Mouse (Mus musculus) MEL (cell line): Measurements from ENCODE around the gene Ube2g1. TPM values are rescaled to one million over a fixed set of nuclear protein-coding genes. Genes with fewer than 3 reads are reported as not detected.
A peak's percentile ranks its signal among the peaks of the same experiment; 100 is the strongest.

ENCODE experiments used
- DNase-seq: peaks from one replicate; pipeline ENCODE4 v3.0.0; 2011; ENCODE audit warnings: low read depth, low spot score
- H3K27ac ChIP-seq: 2 replicates; pipeline ENCODE4 v1.5.1; 2012; ENCODE audit warnings: low read depth, mild to moderate bottlenecking, control low read depth, low read length, moderate library complexity; ENCODE audit not compliant: control insufficient read depth
- H3K27me3 ChIP-seq, 2 experiments: fragments of 150-350 bp in 1 of 2; sonication (generic) in 1 of 2; 2 replicates each; pipeline ENCODE4 v1.6.1; 2012; ENCODE audit warnings: low read length in 2 of 2, mild to moderate bottlenecking in 2 of 2, improper control_type of control experiment in 1 of 2, moderate library complexity in 1 of 2; ENCODE audit not compliant: insufficient read depth in 2 of 2, control insufficient read depth in 1 of 2
- H3K36me3 ChIP-seq, 2 experiments: 2 replicates each; pipeline ENCODE4 v1.6.1; 2012 to 2014; ENCODE audit warnings: low read length in 2 of 2, improper control_type of control experiment in 1 of 2, inconsistent platforms in 1 of 2, mild to moderate bottlenecking in 1 of 2; ENCODE audit not compliant: insufficient read depth in 2 of 2, control insufficient read depth in 1 of 2
- H3K4me1 ChIP-seq, 2 experiments: fragments of 150-350 bp in 1 of 2; sonication (generic) in 1 of 2; 2 replicates each; pipeline ENCODE4 v1.6.1; 2012; ENCODE audit warnings: low read length in 2 of 2, improper control_type of control experiment in 1 of 2, mild to moderate bottlenecking in 1 of 2; ENCODE audit not compliant: insufficient read depth in 2 of 2, control insufficient read depth in 1 of 2
- H3K4me3 ChIP-seq, 2 experiments: fragments of 150-350 bp in 1 of 2; sonication (generic) in 1 of 2; 2 replicates each; pipeline ENCODE4 v1.5.1; 2012; ENCODE audit warnings: low read depth in 2 of 2, low read length in 2 of 2, mild to moderate bottlenecking in 2 of 2, moderate library complexity in 2 of 2, control low read depth in 1 of 2, improper control_type of control experiment in 1 of 2; ENCODE audit not compliant: control insufficient read depth in 1 of 2, insufficient read depth in 1 of 2
- H3K79me2 ChIP-seq: 2 replicates; pipeline ENCODE4 v1.6.1; 2012; ENCODE audit warnings: mild to moderate bottlenecking, low read length, moderate library complexity; ENCODE audit not compliant: control insufficient read depth, poor library complexity, insufficient read depth
- H3K9ac ChIP-seq: 2 replicates; pipeline ENCODE4 v1.6.1; 2012; ENCODE audit warnings: low read depth, mild to moderate bottlenecking, control low read depth, low read length, moderate library complexity; ENCODE audit not compliant: control insufficient read depth, poor library complexity, severe bottlenecking
- H3K9me3 ChIP-seq: fragments of 150-350 bp; sonication (generic); replicated peaks from 2 replicates; pipeline ENCODE4 v1.6.1; 2012; ENCODE audit warnings: mild to moderate bottlenecking, low read length, improper control_type of control experiment, moderate library complexity; ENCODE audit not compliant: insufficient read depth
- BHLHE40 ChIP-seq: IDR thresholded peaks from 2 replicates; pipeline ENCODE4 v1.6.1; 2012; ENCODE audit warnings: low read depth, mild to moderate bottlenecking, inconsistent platforms, low read length, improper control_type of control experiment, borderline replicate concordance
- CHD1 ChIP-seq: IDR thresholded peaks from 2 replicates; pipeline ENCODE4 v1.6.1; 2012; ENCODE audit warnings: low read depth, mild to moderate bottlenecking, inconsistent platforms, low read length, improper control_type of control experiment
- CHD2 ChIP-seq: IDR thresholded peaks from 2 replicates; pipeline ENCODE4 v1.6.1; 2011; ENCODE audit warnings: low read length, improper control_type of control experiment
- ELF1 ChIP-seq: IDR thresholded peaks from 2 replicates; pipeline ENCODE4 v1.6.1; 2014; ENCODE audit warnings: low read depth, mild to moderate bottlenecking, inconsistent platforms, low read length, improper control_type of control experiment, moderate library complexity
- EP300 ChIP-seq, 2 experiments: IDR thresholded peaks; 2 replicates each; pipeline ENCODE4 v1.6.1; 2011; ENCODE audit warnings: improper control_type of control experiment in 2 of 2, low read length in 2 of 2, low read depth in 1 of 2, mild to moderate bottlenecking in 1 of 2
- ETS1 ChIP-seq: IDR thresholded peaks from 2 replicates; pipeline ENCODE4 v1.6.1; 2012; ENCODE audit warnings: low read depth, mild to moderate bottlenecking, inconsistent platforms, low read length, improper control_type of control experiment, moderate library complexity
- GATA1 ChIP-seq: IDR thresholded peaks from 2 replicates; pipeline ENCODE4 v1.6.1; 2011; ENCODE audit warnings: low read depth, low read length, improper control_type of control experiment
- MAFK ChIP-seq: IDR thresholded peaks from 2 replicates; pipeline ENCODE4 v1.6.1; 2011; ENCODE audit warnings: low read depth, mild to moderate bottlenecking, low read length, improper control_type of control experiment, borderline replicate concordance
- MAX ChIP-seq: IDR thresholded peaks from 2 replicates; pipeline ENCODE4 v1.6.1; 2011; ENCODE audit warnings: low read length, improper control_type of control experiment
- MEF2A ChIP-seq: IDR thresholded peaks from 2 replicates; pipeline ENCODE4 v1.6.1; 2014; ENCODE audit warnings: low read depth, mild to moderate bottlenecking, inconsistent platforms, low read length, improper control_type of control experiment; ENCODE audit not compliant: poor library complexity, insufficient replicate concordance, severe bottlenecking; ENCODE audit errors: extremely low read depth
- MYC ChIP-seq: IDR thresholded peaks from 2 replicates; pipeline ENCODE4 v1.6.1; 2011; ENCODE audit warnings: low read depth, mild to moderate bottlenecking, low read length, improper control_type of control experiment, moderate library complexity
- NELFE ChIP-seq: IDR thresholded peaks from 2 replicates; pipeline ENCODE4 v1.6.1; 2011; ENCODE audit warnings: low read depth, low read length, improper control_type of control experiment
- POLR2AphosphoS5 ChIP-seq: IDR thresholded peaks from 2 replicates; pipeline ENCODE4 v1.6.1; 2012; ENCODE audit warnings: low read depth, borderline replicate concordance, mild to moderate bottlenecking, inconsistent platforms, low read length, moderate library complexity, mixed read lengths
- RCOR1 ChIP-seq: IDR thresholded peaks from 2 replicates; pipeline ENCODE4 v1.6.1; 2012; ENCODE audit warnings: low read depth, mild to moderate bottlenecking, inconsistent platforms, low read length, improper control_type of control experiment
- SIN3A ChIP-seq: IDR thresholded peaks from 2 replicates; pipeline ENCODE4 v1.6.1; 2012; ENCODE audit warnings: low read length, improper control_type of control experiment, inconsistent platforms
- TAL1 ChIP-seq: IDR thresholded peaks from 2 replicates; pipeline ENCODE4 v1.6.1; 2012; ENCODE audit warnings: mild to moderate bottlenecking, inconsistent platforms, low read length, moderate library complexity, mixed read lengths
- TBP ChIP-seq: IDR thresholded peaks from 2 replicates; pipeline ENCODE4 v1.8.0; 2011; ENCODE audit warnings: low read depth, low read length, improper control_type of control experiment
- TCF12 ChIP-seq: IDR thresholded peaks from 2 replicates; pipeline ENCODE4 v1.6.1; 2014; ENCODE audit warnings: low read depth, mild to moderate bottlenecking, inconsistent platforms, low read length, improper control_type of control experiment, moderate library complexity
- USF2 ChIP-seq, 2 experiments: IDR thresholded peaks; 2 replicates each; pipeline ENCODE4 v1.6.1; 2011 to 2012; ENCODE audit warnings: improper control_type of control experiment in 2 of 2, low read length in 2 of 2, borderline replicate concordance in 1 of 2, inconsistent platforms in 1 of 2, low read depth in 1 of 2, mild to moderate bottlenecking in 1 of 2; ENCODE audit not compliant: insufficient read depth in 1 of 2
- ZC3H11A ChIP-seq: IDR thresholded peaks from 2 replicates; pipeline ENCODE4 v1.6.1; 2012; ENCODE audit warnings: low read depth, mild to moderate bottlenecking, inconsistent platforms, low read length, improper control_type of control experiment
- ZKSCAN1 ChIP-seq: IDR thresholded peaks from 2 replicates; pipeline ENCODE4 v1.6.1; 2012; ENCODE audit warnings: low read depth, mild to moderate bottlenecking, inconsistent platforms, low read length, improper control_type of control experiment, moderate library complexity
- ZMIZ1 ChIP-seq: IDR thresholded peaks from 2 replicates; pipeline ENCODE4 v1.6.1; 2012; ENCODE audit warnings: low read depth, mild to moderate bottlenecking, inconsistent platforms, low read length, improper control_type of control experiment, moderate library complexity
- ZNF384 ChIP-seq: IDR thresholded peaks from 2 replicates; pipeline ENCODE4 v1.6.1; 2012; ENCODE audit warnings: low read depth, mild to moderate bottlenecking, inconsistent platforms, low read length, improper control_type of control experiment
- polyA plus RNA-seq, 2 experiments: library from polyadenylated mRNA; stranded (reverse) in 1 of 2; unstranded in 1 of 2; fragments of >175 nt in 1 of 2; fragments of >200 nt in 1 of 2; gene quantifications; 2 replicates each; pipeline versions ENCODE4 v1.2.1 to v1.2.4; 2012; ENCODE audit warnings: low replicate concordance in 2 of 2, low read depth in 1 of 2; ENCODE audit not compliant: insufficient read length in 2 of 2, insufficient read depth in 1 of 2, missing spikeins in 1 of 2
- total RNA-seq: library from RNA; depleted of rRNA; stranded (reverse); fragments of 300-350 nt; gene quantifications from 2 replicates; pipeline ENCODE4 v1.2.3, GENCODE M21; 2012

Ube2g1 gene
- total and polyA plus RNA-seq, 3 experiments = 26.6 to 38.1 (median 38.0) TPM

- peaks cover 19% of the 10 kb centered on the region for H3K79me2 ChIP-seq
- H3K9me3 ChIP-seq = no peaks in the 10 kb centered on the region
- peaks cover 19 to 23% of the 10 kb centered on the region in 2 experiments for H3K4me1 ChIP-seq
- peak; percentile 69 to 80; a peak in 3 of 4 replicates for TF ChIP-seq EP300 (IDR thresholded peaks at IDR 0.05; ENCODE audit: low read depth in 1 of 2, low read length in 2 of 2)
- no peak for TF ChIP-seq BHLHE40
- peak; percentile 75 for TF ChIP-seq GATA1
- TF ChIP-seq ZC3H11A = no peak
- peak; percentile 93 for TF ChIP-seq TCF12
- TF ChIP-seq ETS1 = peak; percentile 52
- no peak overlapping the region for H3K4me3 ChIP-seq
- H3K27ac ChIP-seq = no peak overlapping the region
- H3K9ac ChIP-seq = no peak overlapping the region
- H3K36me3 ChIP-seq = peaks cover 14 to 47% of the 10 kb centered on the region in 2 experiments
- peak; percentile 58 for DNase-seq
- no peaks in the 10 kb centered on the region for H3K27me3 ChIP-seq
Measured at GRCm38 (mm10) chr11:72686697-72687096, 79.6 kb downstream of the Ube2g1 start.

DNA sequence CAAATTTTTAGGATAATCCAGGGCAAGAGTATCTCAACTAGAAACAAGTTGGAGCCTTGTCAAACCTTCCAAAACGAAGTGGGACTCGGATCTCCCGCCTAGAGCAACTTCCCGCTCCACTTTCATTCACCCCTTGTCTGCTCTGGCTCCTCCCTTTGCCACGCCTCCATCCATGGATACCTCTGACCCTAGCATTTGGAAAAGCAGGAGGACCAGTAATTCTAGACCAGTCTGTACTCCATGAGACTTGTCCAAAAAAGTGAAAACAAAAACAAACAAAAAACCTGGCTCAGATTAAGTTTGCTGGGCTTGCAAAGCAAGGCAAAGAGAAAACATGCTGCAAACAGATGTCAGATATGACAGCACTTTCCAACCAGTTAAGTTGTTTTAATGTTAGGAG lies 81.2 kb downstream of the Ube2g1 start:
- Histone ChIP-seq H3K36me3 (peaks cover 4 to 57% of the 10 kb centered on the region in 2 experiments), H3K4me1 (peaks cover 25 to 35% of the 10 kb centered on the region in 2 experiments), H3K79me2 (peaks cover 32% of the 10 kb centered on the region), H3K9me3 (no peaks in the 10 kb centered on the region), H3K9ac (0 out of 2 replicates have a peak overlapping the region, but pooled peaks have one; percentile 1), H3K4me3 (no peak overlapping the region), H3K27me3 (no peaks in the 10 kb centered on the region), H3K27ac (peak overlapping the region; percentile 8; the same call in 1 of the 2 replicates)
- peak; percentile 27 for DNase-seq
- TF ChIP-seq ZMIZ1 (peak; percentile 36; the same call in 1 of the 2 replicates), CHD2 (no peak)

DNA sequence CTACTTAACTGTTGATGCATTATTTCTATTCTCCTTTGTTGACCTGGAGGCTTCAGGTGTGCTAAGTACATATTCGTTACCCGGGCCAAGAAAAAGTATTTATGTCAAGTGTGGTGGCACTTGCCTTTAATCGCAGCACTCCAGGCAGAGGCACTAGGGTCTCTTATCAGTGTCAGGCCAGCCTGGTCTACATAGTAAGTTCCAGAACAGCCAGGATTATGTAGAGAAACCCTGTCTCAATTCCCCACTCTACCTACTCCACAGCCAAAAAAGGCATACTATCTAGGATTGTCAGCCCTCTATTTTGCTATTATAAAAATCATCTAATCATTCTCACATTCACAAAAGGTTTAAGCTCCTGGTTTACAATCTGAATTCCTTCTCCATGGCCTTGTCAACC lies 82.0 kb downstream of the Ube2g1 start:
- no peaks in the 10 kb centered on the region for H3K9me3 ChIP-seq
- TF ChIP-seq MAFK = no peak
- peak; percentile 72 for TF ChIP-seq ETS1
- no peak for TF ChIP-seq ZC3H11A
- no peak for TF ChIP-seq MYC
- no peak for TF ChIP-seq CHD1
- TF ChIP-seq RCOR1 = peak; percentile 82
- no peak for TF ChIP-seq ZNF384
- no peak for TF ChIP-seq MAX
- peak; percentile 96 for TF ChIP-seq GATA1
- TF ChIP-seq TAL1 = peak; percentile 96
- 0 out of 2 replicates have a peak, but pooled peaks have one; percentile 1 for TF ChIP-seq BHLHE40
- no peak for TF ChIP-seq USF2 (IDR thresholded peaks at IDR 0.05; ENCODE audit: borderline replicate concordance in 1 of 2, insufficient read depth in 1 of 2, low read depth in 1 of 2, low read length in 2 of 2)
- TF ChIP-seq NELFE = no peak
- TF ChIP-seq POLR2AphosphoS5 = no peak
- no peak for TF ChIP-seq ELF1
- TF ChIP-seq SIN3A = no peak
- peak; percentile 96 for TF ChIP-seq TCF12
- TF ChIP-seq MEF2A = peak; percentile 63; the same call in 1 of the 2 replicates
- no peak for TF ChIP-seq TBP
- no peak for TF ChIP-seq ZKSCAN1
- TF ChIP-seq EP300 (IDR thresholded peaks at IDR 0.05; ENCODE audit: low read depth in 1 of 2, low read length in 2 of 2) = peak; percentile 82 to 85
- no peaks in the 10 kb centered on the region for H3K27me3 ChIP-seq
- H3K27ac ChIP-seq = peak overlapping the region; percentile 84
- peaks cover 38% of the 10 kb centered on the region for H3K79me2 ChIP-seq
- DNase-seq = peak; percentile 88
- H3K9ac ChIP-seq = peak overlapping the region; percentile 66
- peak overlapping the region; percentile 56 to 99 for H3K4me3 ChIP-seq
- H3K36me3 ChIP-seq = peaks cover 0 to 63% of the 10 kb centered on the region in 2 experiments; a peak in 3 of 4 replicates
- H3K4me1 ChIP-seq = peaks cover 27 to 42% of the 10 kb centered on the region in 2 experiments
